Mouse (Mus musculus) ES-Bruce4 (cell line): ENCODE results near the gene Ppp1r14c. TPM values are rescaled to one million over a fixed set of nuclear protein-coding genes. Genes with fewer than 3 reads are reported as not detected.

ENCODE experiments used
- H3K27ac ChIP-seq: 2 replicates; pipeline ENCODE4 v1.5.1; 2012; ENCODE audit warnings: low read length, inconsistent platforms; ENCODE audit not compliant: insufficient read depth
- H3K27me3 ChIP-seq: 2 replicates; pipeline ENCODE4 v1.6.1; 2012; ENCODE audit warnings: mild to moderate bottlenecking, low read length, inconsistent platforms; ENCODE audit not compliant: control insufficient read depth, poor library complexity, insufficient read depth, severe bottlenecking
- H3K36me3 ChIP-seq: 2 replicates; pipeline ENCODE4 v1.6.1; 2012; ENCODE audit warnings: inconsistent platforms, mild to moderate bottlenecking, low read length, moderate library complexity; ENCODE audit not compliant: control insufficient read depth, poor library complexity, insufficient read depth, severe bottlenecking
- H3K4me1 ChIP-seq: one replicate; pipeline ENCODE4 v1.8.1; 2011; ENCODE audit warnings: low read length; ENCODE audit not compliant: control insufficient read depth, insufficient read depth
- H3K4me3 ChIP-seq: 2 replicates; pipeline ENCODE4 v1.5.1; 2011; ENCODE audit warnings: low read depth, mild to moderate bottlenecking, low read length
- H3K9ac ChIP-seq: 2 replicates; pipeline ENCODE4 v1.6.1; 2012; ENCODE audit warnings: low read depth, mild to moderate bottlenecking, inconsistent platforms; ENCODE audit not compliant: poor library complexity, severe bottlenecking
- H3K9me3 ChIP-seq: replicated peaks from 2 replicates; pipeline ENCODE4 v1.6.1; 2012; ENCODE audit warnings: mild to moderate bottlenecking, low read length, inconsistent platforms; ENCODE audit not compliant: control insufficient read depth, poor library complexity, insufficient read depth, severe bottlenecking
- CTCF ChIP-seq: IDR thresholded peaks from one replicate; pipeline ENCODE4 v1.8.1; 2011; ENCODE audit warnings: low read depth, low read length
- EP300 ChIP-seq: IDR thresholded peaks from 2 replicates; pipeline ENCODE4 v1.6.1; 2011; ENCODE audit warnings: low read depth, low read length; ENCODE audit not compliant: insufficient read depth
- POLR2A ChIP-seq: IDR thresholded peaks from one replicate; pipeline ENCODE4 v1.8.1; 2011; ENCODE audit warnings: low read length; ENCODE audit not compliant: insufficient read depth
- polyA plus RNA-seq: library from polyadenylated mRNA; stranded (reverse); fragments of >200 nt; gene quantifications from 2 replicates; pipeline ENCODE4 v1.2.4, GENCODE M21; 2011; ENCODE audit warnings: low read depth; ENCODE audit not compliant: missing spikeins, insufficient read depth, insufficient read length

The Ppp1r14c gene
- polyA plus RNA-seq, 1 experiment, result 8.7 TPM

- no peaks in the 10 kb centered on the region for H3K27me3 ChIP-seq
- TF ChIP-seq POLR2A, result no peak
- TF ChIP-seq EP300, result no peak
- TF ChIP-seq CTCF, result no peak
- no peaks in the 10 kb centered on the region for H3K4me1 ChIP-seq
- H3K36me3 ChIP-seq, result no peaks in the 10 kb centered on the region
- no peak overlapping the region for H3K27ac ChIP-seq
- H3K9ac ChIP-seq, result no peak overlapping the region
- no peak overlapping the region for H3K4me3 ChIP-seq
- H3K9me3 ChIP-seq, result no peaks in the 10 kb centered on the region
These were observed 30.3 kb downstream of the Ppp1r14c start for GRCm38 (mm10) chr10:3396008-3396795.

DNA sequence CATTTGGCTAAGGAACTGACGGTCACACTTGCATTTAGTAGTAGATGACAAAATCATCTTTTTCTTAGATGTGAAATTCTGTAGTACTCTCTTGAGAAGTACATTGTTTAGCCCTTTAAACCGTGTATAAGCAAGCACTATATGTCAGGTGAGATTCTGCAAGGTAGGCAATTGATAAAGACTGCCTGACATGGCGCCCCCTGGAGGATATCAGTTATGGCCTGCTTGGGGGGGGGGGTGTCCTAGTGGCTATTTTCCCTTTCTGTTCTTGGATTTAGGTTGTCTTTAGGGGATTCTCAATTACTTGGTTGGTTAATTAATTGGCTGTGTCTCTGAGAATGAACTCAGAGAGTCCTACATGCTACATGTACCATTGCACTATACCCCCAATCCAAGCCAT is 31.5 kb downstream of the Ppp1r14c start:
- Histone ChIP-seq H3K4me1 (no peaks in the 10 kb centered on the region), H3K36me3 (no peaks in the 10 kb centered on the region), H3K27me3 (no peaks in the 10 kb centered on the region), H3K9me3 (no peaks in the 10 kb centered on the region), H3K27ac (no peak overlapping the region), H3K4me3 (no peak overlapping the region), H3K9ac (no peak overlapping the region)
- TF ChIP-seq EP300, result no peak
- peak; percentile 6 for TF ChIP-seq CTCF
- no peak for TF ChIP-seq POLR2A

GRCm38 (mm10) chr10:3398051-3398450 is 32.2 kb downstream of the Ppp1r14c start:
- H3K4me1 ChIP-seq, result no peaks in the 10 kb centered on the region
- no peak overlapping the region for H3K4me3 ChIP-seq
- no peak overlapping the region for H3K9ac ChIP-seq
- H3K27me3 ChIP-seq, result no peaks in the 10 kb centered on the region
- H3K9me3 ChIP-seq, result no peaks in the 10 kb centered on the region
- no peaks in the 10 kb centered on the region for H3K36me3 ChIP-seq
- no peak for TF ChIP-seq CTCF
- TF ChIP-seq EP300, result no peak
- no peak for TF ChIP-seq POLR2A
- no peak overlapping the region for H3K27ac ChIP-seq

GRCm38 (mm10) chr10:3402284-3402683 is 36.4 kb downstream of the Ppp1r14c start:
- H3K9me3 ChIP-seq, result no peaks in the 10 kb centered on the region
- no peak overlapping the region for H3K9ac ChIP-seq
- TF ChIP-seq CTCF, result no peak
- no peak for TF ChIP-seq POLR2A
- no peak for TF ChIP-seq EP300
- no peak overlapping the region for H3K4me3 ChIP-seq
- H3K27ac ChIP-seq, result no peak overlapping the region
- H3K36me3 ChIP-seq, result no peaks in the 10 kb centered on the region
- H3K27me3 ChIP-seq, result no peaks in the 10 kb centered on the region
- no peaks in the 10 kb centered on the region for H3K4me1 ChIP-seq

GRCm38 (mm10) chr10:3403416-3404137 is 37.7 kb downstream of the Ppp1r14c start:
- Histone ChIP-seq H3K4me3 (no peak overlapping the region), H3K36me3 (no peaks in the 10 kb centered on the region), H3K27me3 (no peaks in the 10 kb centered on the region), H3K4me1 (no peaks in the 10 kb centered on the region), H3K27ac (no peak overlapping the region), H3K9ac (no peak overlapping the region), H3K9me3 (no peaks in the 10 kb centered on the region)
- TF ChIP-seq EP300 (no peak), POLR2A (no peak), CTCF (no peak)

DNA sequence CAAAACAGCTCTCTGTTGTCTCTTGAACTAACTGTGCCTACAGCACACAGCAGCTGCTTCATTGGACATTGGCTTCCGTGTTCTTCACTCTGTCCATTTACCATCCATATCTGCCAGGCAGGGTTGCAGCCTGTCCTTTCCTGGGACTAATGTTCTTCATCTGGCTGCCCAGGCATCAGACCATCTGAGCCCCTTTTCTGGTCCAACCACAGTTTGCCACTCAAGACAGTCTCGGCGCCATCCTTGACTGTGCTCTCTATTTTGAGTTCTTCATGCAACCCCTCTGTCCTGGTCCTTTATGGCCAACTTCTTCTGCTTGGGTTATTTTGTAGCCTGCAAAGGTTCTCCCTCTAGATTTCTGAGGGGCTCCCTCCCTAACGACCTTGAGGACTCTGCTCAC is 38.5 kb downstream of the Ppp1r14c start:
- no peak for TF ChIP-seq CTCF
- TF ChIP-seq POLR2A, result no peak
- TF ChIP-seq EP300, result no peak
- H3K4me1 ChIP-seq, result no peaks in the 10 kb centered on the region
- H3K4me3 ChIP-seq, result no peak overlapping the region
- H3K27ac ChIP-seq, result no peak overlapping the region
- no peak overlapping the region for H3K9ac ChIP-seq
- H3K36me3 ChIP-seq, result no peaks in the 10 kb centered on the region
- no peaks in the 10 kb centered on the region for H3K9me3 ChIP-seq
- H3K27me3 ChIP-seq, result no peaks in the 10 kb centered on the region
